Mouse (Mus musculus): Measurements from ENCODE around the gene 2210016L21Rik.

GRCm38 (mm10) chr5:114913686-114914085 is 28.3 kb upstream of the 2210016L21Rik start:
- TF ChIP-seq CTCF (IDR thresholded peaks at IDR 0.05; ENCODE audit: borderline replicate concordance, insufficient read depth, low read depth, low read length) (no peak), POLR2A (IDR thresholded peaks at IDR 0.05; ENCODE audit: borderline replicate concordance, insufficient read depth, low read length) (no peak)

Data from cerebellum, adult 2 months (tissue).